Mouse (Mus musculus) hindbrain, embryonic 15.5 days (tissue): ENCODE results near the gene Olfr235. TPM values are rescaled to one million over a fixed set of nuclear protein-coding genes. Genes with fewer than 3 reads are reported as not detected.
"Not testable (repeated sequence)": the region's sequence is repeated elsewhere in the genome, so short reads cannot be mapped to it uniquely, and the experiment has no call there.

Experiments
- ATAC-seq: fragments of 200-750 bp; cut with Nextera tagmentation; 2 replicates; pipeline ENCODE4 v1.8.0; 2017; ENCODE audit warnings: low read depth, moderate number of reproducible peaks, moderate TSS enrichment; ENCODE audit not compliant: low FRiP score
- H3K27ac ChIP-seq: fragments of 300-500 bp; sonication (generic); replicated peaks from 2 replicates; pipeline ENCODE4 v1.5.1; 2015; ENCODE audit warnings: mild to moderate bottlenecking, inconsistent platforms
- H3K27me3 ChIP-seq: fragments of 300-500 bp; sonication (generic); 2 replicates; pipeline ENCODE4 v1.6.1; 2015; ENCODE audit warnings: control low read depth, inconsistent platforms
- H3K36me3 ChIP-seq: fragments of 300-500 bp; sonication (generic); 2 replicates; pipeline ENCODE4 v1.6.1; 2015; ENCODE audit warnings: control low read depth, inconsistent platforms
- H3K4me1 ChIP-seq: fragments of 300-500 bp; sonication (generic); replicated peaks from 2 replicates; pipeline ENCODE4 v1.6.1; 2015; ENCODE audit warnings: control low read depth, inconsistent platforms
- H3K4me2 ChIP-seq: fragments of 300-500 bp; sonication (generic); 2 replicates; pipeline ENCODE4 v1.6.1; 2015; ENCODE audit warnings: moderate library complexity, mild to moderate bottlenecking, inconsistent platforms
- H3K4me3 ChIP-seq: fragments of 300-500 bp; sonication (generic); 2 replicates; pipeline ENCODE4 v1.5.1; 2015; ENCODE audit warnings: mild to moderate bottlenecking, inconsistent platforms
- H3K9ac ChIP-seq: fragments of 300-500 bp; sonication (generic); 2 replicates; pipeline ENCODE4 v1.6.1; 2015; ENCODE audit warnings: inconsistent platforms
- H3K9me3 ChIP-seq: fragments of 300-500 bp; sonication (generic); 2 replicates; pipeline ENCODE4 v1.6.1; 2016; ENCODE audit warnings: control low read depth, inconsistent platforms
- WGBS: fragments of 180-500 bp; shearing (Covaris S2); methylation state at CpG from one replicate; pipeline ENCODE4 v1.1.7; 2015; 5-methylcytosine and 5-hydroxymethylcytosine counted together
- polyA plus RNA-seq: library from polyadenylated mRNA; unstranded; fragments of >200 nt; fragmentation: Nextera tagmentation; extraction: Ambion mirVana; gene quantifications from 2 replicates; pipeline ENCODE4 v1.2.1, GENCODE M21; 2015

Gene Olfr235
- polyA plus RNA-seq: not detected in 2 replicates

GRCm38 (mm10) chr19:12260732-12261131 is at the start of gene Olfr235:
Gene Olfr235 (plus strand): TSS chr19:12261032.
- Histone ChIP-seq H3K4me3 (no peak within 1 kb of the TSS), H3K4me1 (no peaks in the 10 kb centered on the region), H3K4me2 (no peak within 1 kb of the TSS), H3K9me3 (no peaks in the 10 kb centered on the region), H3K27me3 (no peaks in the 10 kb centered on the region), H3K27ac (no peak within 1 kb of the TSS), H3K9ac (no peak within 1 kb of the TSS), H3K36me3 (no peaks in the 10 kb centered on the region)
- 72% methylated on average over 1 of the region's 1 CpGs for WGBS
- ATAC-seq: no peak

GRCm38 (mm10) chr19:12232496-12232895 is 28.3 kb upstream of the Olfr235 start, which contains the start of gene Olfr1432:
Gene Olfr1432 (minus strand): TSS chr19:12232596.
- not testable (repeated sequence) for ATAC-seq, H3K4me3 ChIP-seq, H3K27ac ChIP-seq, H3K9me3 ChIP-seq, H3K27me3 ChIP-seq, H3K9ac ChIP-seq, H3K36me3 ChIP-seq, H3K4me2 ChIP-seq, H3K4me1 ChIP-seq

GRCm38 (mm10) chr19:12241559-12241958 is 19.3 kb upstream of the Olfr235 start, which contains the start of gene Olfr262:
Gene Olfr262 (minus strand): TSS chr19:12241659.
- Histone ChIP-seq H3K9me3 (no peaks in the 10 kb centered on the region), H3K4me3 (no peak within 1 kb of the TSS), H3K27me3 (no peaks in the 10 kb centered on the region), H3K9ac (no peak within 1 kb of the TSS), H3K4me2 (no peak within 1 kb of the TSS), H3K27ac (no peak within 1 kb of the TSS), H3K36me3 (no peaks in the 10 kb centered on the region), H3K4me1 (no peaks in the 10 kb centered on the region)
- ATAC-seq: no peak
- 91% methylated on average over 1 of the region's 1 CpGs for WGBS

GRCm38 (mm10) chr19:12279554-12279953 is 18.7 kb downstream of the Olfr235 start, which contains the start of gene Olfr1434:
Gene Olfr1434 (plus strand): TSS chr19:12279854.
- 75% methylated on average over 2 of the region's 2 CpGs for WGBS
- ATAC-seq: no peak
- no peaks in the 10 kb centered on the region for H3K9me3 ChIP-seq
- H3K27me3 ChIP-seq: no peaks in the 10 kb centered on the region
- H3K36me3 ChIP-seq: no peaks in the 10 kb centered on the region
- no peak within 1 kb of the TSS for H3K27ac ChIP-seq
- no peak within 1 kb of the TSS for H3K4me2 ChIP-seq
- no peaks in the 10 kb centered on the region for H3K4me1 ChIP-seq
- H3K4me3 ChIP-seq: no peak within 1 kb of the TSS
- H3K9ac ChIP-seq: no peak within 1 kb of the TSS

- H3K9me3 ChIP-seq: no peaks in the 10 kb centered on the region
- H3K27me3 ChIP-seq: no peaks in the 10 kb centered on the region
- H3K4me3 ChIP-seq: no peak overlapping the region
- ATAC-seq: no peak
- no peaks in the 10 kb centered on the region for H3K36me3 ChIP-seq
- no peak overlapping the region for H3K27ac ChIP-seq
- no peak overlapping the region for H3K4me2 ChIP-seq
- H3K9ac ChIP-seq: no peak overlapping the region
- no peaks in the 10 kb centered on the region for H3K4me1 ChIP-seq
These were observed 32.1 kb downstream of the Olfr235 start for GRCm38 (mm10) chr19:12292979-12293378.

- ATAC-seq, H3K4me1 ChIP-seq, H3K4me3 ChIP-seq, H3K9me3 ChIP-seq, H3K9ac ChIP-seq, H3K4me2 ChIP-seq, H3K27ac ChIP-seq, H3K36me3 ChIP-seq, H3K27me3 ChIP-seq: not testable (repeated sequence)
- 81% methylated on average over 1 of the region's 1 CpGs for WGBS
These were observed 38.2 kb downstream of the Olfr235 start, which contains the start of gene Olfr1436 for GRCm38 (mm10) chr19:12299030-12299429. Gene Olfr1436 (minus strand): TSS chr19:12299130.

Other genes starting within 250 kb of the Olfr235 start
- not detected in 2 replicates for gene Olfr1423, start 219.7 kb upstream of the Olfr235 start, polyA plus RNA-seq
- gene Olfr1424, start 198.3 kb upstream of the Olfr235 start, polyA plus RNA-seq: not detected in 2 replicates
- gene Olfr1425, start 183.3 kb upstream of the Olfr235 start, polyA plus RNA-seq: not detected in 2 replicates
- not detected in 2 replicates for gene Olfr1426, start 169.0 kb upstream of the Olfr235 start, polyA plus RNA-seq
- not detected in 2 replicates for gene Olfr1427, start 157.7 kb upstream of the Olfr235 start, polyA plus RNA-seq
- not detected in 2 replicates for gene Olfr1428, start 145.1 kb upstream of the Olfr235 start, polyA plus RNA-seq
- gene Olfr76, start 137.8 kb upstream of the Olfr235 start, polyA plus RNA-seq: not detected in 2 replicates
- gene Olfr1555-ps1, start 90.9 kb upstream of the Olfr235 start, polyA plus RNA-seq: not detected in 2 replicates
- gene Olfr1431, start 60.4 kb upstream of the Olfr235 start, polyA plus RNA-seq: not detected in 2 replicates
- not detected in 2 replicates for gene Olfr1432, start 28.4 kb upstream of the Olfr235 start, polyA plus RNA-seq
- not detected in 2 replicates for gene Olfr262, start 19.4 kb upstream of the Olfr235 start, polyA plus RNA-seq
- not detected in 2 replicates for gene Olfr1434, start 18.8 kb downstream of the Olfr235 start, polyA plus RNA-seq
- not detected in 2 replicates for gene Olfr1436, start 38.1 kb downstream of the Olfr235 start, polyA plus RNA-seq
- gene Olfr1437, start 64.1 kb downstream of the Olfr235 start, polyA plus RNA-seq: not detected in 2 replicates
- gene Olfr1438-ps1, start 74.9 kb downstream of the Olfr235 start, polyA plus RNA-seq: not detected in 2 replicates
- gene Olfr1440, start 126.2 kb downstream of the Olfr235 start, polyA plus RNA-seq: not detected in 2 replicates
- gene Olfr1441, start 156.4 kb downstream of the Olfr235 start, polyA plus RNA-seq: not detected in 2 replicates
- not detected in 2 replicates for gene Pfpl, start 166.9 kb downstream of the Olfr235 start, polyA plus RNA-seq
- 0.61 and 0.88 TPM in 2 replicates for gene Mpeg1, start 199.7 kb downstream of the Olfr235 start, polyA plus RNA-seq
- gene Dtx4, start 240.4 kb downstream of the Olfr235 start, polyA plus RNA-seq: 40.0 and 42.2 TPM in 2 replicates